Mouse (Mus musculus) stomach, embryonic 14.5 days (tissue): ENCODE results near the gene Srgap3. TPM values are rescaled to one million over a fixed set of nuclear protein-coding genes. Genes with fewer than 3 reads are reported as not detected.

Source experiments
- ATAC-seq: fragments of 200-750 bp; cut with Nextera tagmentation; 2 replicates; pipeline ENCODE4 v1.8.0; 2017; ENCODE audit warnings: low read depth, moderate TSS enrichment; ENCODE audit not compliant: insufficient number of reproducible peaks, insufficient read depth, low FRiP score
- H3K27ac ChIP-seq: fragments of 300-500 bp; sonication (generic); 2 replicates; pipeline ENCODE4 v1.5.1; 2014; ENCODE audit warnings: mild to moderate bottlenecking, low read length, moderate library complexity, mixed read lengths
- H3K27me3 ChIP-seq: fragments of 300-500 bp; sonication (generic); 2 replicates; pipeline ENCODE4 v1.6.1; 2014; ENCODE audit warnings: low read length, control low read depth, mixed read lengths; ENCODE audit not compliant: control insufficient read depth, insufficient read depth
- H3K36me3 ChIP-seq: fragments of 300-500 bp; sonication (generic); 2 replicates; pipeline ENCODE4 v1.6.1; 2014; ENCODE audit warnings: mild to moderate bottlenecking, control low read depth, low read length, moderate library complexity, mixed read lengths; ENCODE audit not compliant: control insufficient read depth, insufficient read depth
- H3K4me1 ChIP-seq: fragments of 300-500 bp; sonication (generic); 2 replicates; pipeline ENCODE4 v1.6.1; 2014; ENCODE audit warnings: low read length, control low read depth, mixed read lengths; ENCODE audit not compliant: control insufficient read depth, insufficient read depth
- H3K4me2 ChIP-seq: fragments of 300-500 bp; sonication (generic); replicated peaks from 2 replicates; pipeline ENCODE4 v1.6.1; 2014; ENCODE audit warnings: low read depth, low read length, control low read depth
- H3K4me3 ChIP-seq: fragments of 300-500 bp; sonication (generic); 2 replicates; pipeline ENCODE4 v1.5.1; 2014; ENCODE audit warnings: low read depth, low read length, control low read depth
- H3K9ac ChIP-seq: fragments of 300-500 bp; sonication (generic); replicated peaks from 2 replicates; pipeline ENCODE4 v1.6.1; 2014; ENCODE audit warnings: low read depth, mild to moderate bottlenecking, control low read depth, low read length, moderate library complexity, mixed read lengths
- H3K9me3 ChIP-seq: fragments of 300-500 bp; sonication (generic); 2 replicates; pipeline ENCODE4 v1.6.1; 2016; ENCODE audit warnings: low read depth, low read length, control low read depth; ENCODE audit not compliant: control insufficient read depth
- WGBS: fragments of 180-500 bp; shearing (Covaris S2); extraction: QIAGEN DNeasy Blood & Tissue Kit; methylation state at CpG from one replicate; pipeline ENCODE4 v1.1.7; 2014; 5-methylcytosine and 5-hydroxymethylcytosine counted together
- polyA plus RNA-seq: library from polyadenylated mRNA; unstranded; fragments of >200 nt; fragmentation: Nextera tagmentation; extraction: Ambion mirVana; gene quantifications from 2 replicates; pipeline ENCODE4 v1.2.1, GENCODE M21; 2014

Srgap3 gene
- polyA plus RNA-seq, 1 experiment from 2014 or later = 15.3 TPM

- Histone ChIP-seq H3K4me3 (peak overlapping the region; percentile 69), H3K36me3 (no peaks in the 10 kb centered on the region), H3K4me1 (peaks cover 9% of the 10 kb centered on the region; the same call in 1 of the 2 replicates), H3K9ac (peak overlapping the region; percentile 36; the same call in 1 of the 2 replicates), H3K4me2 (peak overlapping the region; percentile 75), H3K27ac (peak overlapping the region; percentile 27; the same call in 1 of the 2 replicates), H3K27me3 (no peaks in the 10 kb centered on the region), H3K9me3 (no peaks in the 10 kb centered on the region)
- WGBS = 41% methylated on average over 14 of the region's 14 CpGs
- ATAC-seq = no peak
Measured at GRCm38 (mm10) chr6:112945181-112945751, 1.8 kb downstream of the Srgap3 start.

GRCm38 (mm10) chr6:112943596-112944245, 3.3 kb downstream of the Srgap3 start:
- no peaks in the 10 kb centered on the region for H3K9me3 ChIP-seq
- WGBS = 77% methylated on average over 9 of the region's 9 CpGs
- H3K4me1 ChIP-seq = peaks cover 9% of the 10 kb centered on the region; the same call in 1 of the 2 replicates
- no peak for ATAC-seq
- H3K27ac ChIP-seq = no peak overlapping the region
- H3K9ac ChIP-seq = no peak overlapping the region
- H3K4me2 ChIP-seq = no peak overlapping the region
- no peak overlapping the region for H3K4me3 ChIP-seq
- H3K36me3 ChIP-seq = no peaks in the 10 kb centered on the region
- no peaks in the 10 kb centered on the region for H3K27me3 ChIP-seq

GRCm38 (mm10) chr6:112939281-112939680, 7.8 kb downstream of the Srgap3 start:
- Histone ChIP-seq H3K4me1 (no peaks in the 10 kb centered on the region), H3K4me2 (no peak overlapping the region), H3K4me3 (no peak overlapping the region), H3K27me3 (no peaks in the 10 kb centered on the region), H3K9me3 (no peaks in the 10 kb centered on the region), H3K36me3 (no peaks in the 10 kb centered on the region), H3K27ac (no peak overlapping the region), H3K9ac (no peak overlapping the region)
- no peak for ATAC-seq
- 89% methylated on average over 9 of the region's 9 CpGs for WGBS

GRCm38 (mm10) chr6:112937791-112938190, 9.3 kb downstream of the Srgap3 start:
- Histone ChIP-seq H3K27ac (no peak overlapping the region), H3K27me3 (no peaks in the 10 kb centered on the region), H3K9me3 (no peaks in the 10 kb centered on the region), H3K4me2 (no peak overlapping the region), H3K9ac (no peak overlapping the region), H3K36me3 (no peaks in the 10 kb centered on the region), H3K4me3 (no peak overlapping the region), H3K4me1 (no peaks in the 10 kb centered on the region)
- 96% methylated on average over 2 of the region's 2 CpGs for WGBS
- ATAC-seq = no peak

- Histone ChIP-seq H3K4me1 (no peaks in the 10 kb centered on the region), H3K27ac (no peak overlapping the region), H3K4me2 (no peak overlapping the region), H3K9ac (no peak overlapping the region), H3K36me3 (no peaks in the 10 kb centered on the region), H3K9me3 (no peaks in the 10 kb centered on the region), H3K4me3 (no peak overlapping the region), H3K27me3 (no peaks in the 10 kb centered on the region)
- no peak for ATAC-seq
- WGBS = 79% methylated on average over 1 of the region's 1 CpGs
Measured at GRCm38 (mm10) chr6:112934501-112934900, 12.6 kb downstream of the Srgap3 start.

GRCm38 (mm10) chr6:112932611-112933010, 14.5 kb downstream of the Srgap3 start:
- Histone ChIP-seq H3K4me1 (no peaks in the 10 kb centered on the region), H3K27me3 (no peaks in the 10 kb centered on the region), H3K27ac (no peak overlapping the region), H3K4me3 (no peak overlapping the region), H3K9me3 (no peaks in the 10 kb centered on the region), H3K9ac (no peak overlapping the region), H3K36me3 (no peaks in the 10 kb centered on the region), H3K4me2 (no peak overlapping the region)
- no peak for ATAC-seq
- WGBS = 51% methylated on average over 8 of the region's 8 CpGs

- no peak for ATAC-seq
- Histone ChIP-seq H3K4me1 (no peaks in the 10 kb centered on the region), H3K4me2 (no peak overlapping the region), H3K4me3 (no peak overlapping the region), H3K27me3 (no peaks in the 10 kb centered on the region), H3K9ac (no peak overlapping the region), H3K36me3 (no peaks in the 10 kb centered on the region), H3K9me3 (no peaks in the 10 kb centered on the region), H3K27ac (no peak overlapping the region)
- 64% methylated on average over 5 of the region's 5 CpGs for WGBS
Measured at GRCm38 (mm10) chr6:112930011-112930451, 17.0 kb downstream of the Srgap3 start.

- no peaks in the 10 kb centered on the region for H3K27me3 ChIP-seq
- WGBS = 87% methylated on average over 6 of the region's 6 CpGs
- no peak overlapping the region for H3K4me2 ChIP-seq
- H3K9me3 ChIP-seq = no peaks in the 10 kb centered on the region
- H3K9ac ChIP-seq = no peak overlapping the region
- no peak overlapping the region for H3K4me3 ChIP-seq
- ATAC-seq = no peak
- H3K27ac ChIP-seq = no peak overlapping the region
- no peaks in the 10 kb centered on the region for H3K4me1 ChIP-seq
- no peaks in the 10 kb centered on the region for H3K36me3 ChIP-seq
Measured at GRCm38 (mm10) chr6:112929291-112929984, 17.6 kb downstream of the Srgap3 start.
